Mouse (Mus musculus): ENCODE measurements around the gene Hnrnph3.

- TF ChIP-seq CTCF (IDR thresholded peaks at IDR 0.05; ENCODE audit: control insufficient read depth, insufficient read depth, insufficient replicate concordance, low read depth, low read length): no peak
- no peak for TF ChIP-seq POLR2A (IDR thresholded peaks at IDR 0.05; ENCODE audit: control insufficient read depth, low read depth, low read length)
Measured at GRCm38 (mm10) chr10:62984495-62984894, 39.5 kb downstream of the Hnrnph3 start.
